Mouse (Mus musculus) heart, adult 2 months (tissue): ENCODE data around the gene Pbxip1.

Experiments used
- CTCF ChIP-seq: fragments of 200-600 bp; IDR thresholded peaks from 2 replicates; pipeline ENCODE4 v1.8.1; 2022; ENCODE audit warnings: antibody characterized with exemption, mild to moderate bottlenecking, moderate library complexity
- EP300 ChIP-seq: fragments of 200-500 bp; IDR thresholded peaks from 2 replicates; pipeline ENCODE4 v1.6.1; 2011; ENCODE audit warnings: low read depth, low read length, control low read depth; ENCODE audit not compliant: insufficient read depth

DNA sequence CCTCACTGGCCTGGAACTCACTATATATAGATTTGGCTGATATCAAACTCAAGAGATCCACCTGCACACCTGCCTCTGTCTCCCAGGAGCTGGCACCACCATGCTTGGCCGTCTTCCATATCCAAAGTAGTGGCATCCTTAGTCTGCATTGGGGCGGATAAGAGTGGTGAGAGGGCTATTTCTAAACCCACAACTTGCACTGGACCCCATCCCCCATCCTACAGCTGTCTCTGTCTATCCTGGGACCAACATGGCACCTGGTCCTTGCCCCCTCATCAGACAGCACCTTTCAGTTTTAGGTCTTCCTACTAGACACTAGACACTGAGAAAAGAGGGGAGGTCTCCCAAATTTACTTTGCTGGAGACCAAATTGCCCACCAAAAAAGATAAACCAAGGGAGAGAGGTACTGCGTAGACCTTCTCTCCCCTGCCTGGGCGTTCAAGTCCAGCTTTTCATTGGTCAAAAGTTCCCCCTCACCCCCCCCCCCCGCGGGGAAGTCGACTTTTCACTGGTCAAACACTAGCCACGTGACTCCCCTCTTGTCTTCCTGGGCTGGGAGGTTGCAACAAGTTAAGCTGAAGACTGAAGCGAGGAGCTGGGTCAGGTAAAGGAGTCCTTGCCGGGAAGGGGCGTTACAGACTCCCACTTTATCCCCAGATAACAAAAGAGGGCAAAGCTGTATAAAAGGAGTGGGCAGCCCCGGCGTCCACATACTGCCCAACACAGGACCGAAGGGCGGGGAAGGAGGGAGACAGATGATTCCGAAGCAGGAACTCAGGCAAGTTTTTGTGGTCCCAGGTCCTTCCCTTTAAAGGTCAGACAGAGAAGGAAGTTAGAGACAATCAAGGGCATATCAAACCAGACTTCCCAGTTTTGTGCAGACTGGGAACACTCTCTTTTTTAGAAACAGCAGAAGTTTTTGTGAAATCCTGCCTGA, at the start of gene Pbxip1:
- TF ChIP-seq CTCF: no peak
- TF ChIP-seq EP300: no peak
